Mouse (Mus musculus) lung, postnatal 10 days (tissue): Measurements from ENCODE around the gene Itgb2l.
"Not testable (repeated sequence)": the region's sequence is repeated elsewhere in the genome, so short reads cannot be mapped to it uniquely, and the experiment has no call there.

Experiments
- DNase-seq: peaks from one replicate; pipeline ENCODE4 v3.0.0; 2021

Gene Itgb2l

DNA sequence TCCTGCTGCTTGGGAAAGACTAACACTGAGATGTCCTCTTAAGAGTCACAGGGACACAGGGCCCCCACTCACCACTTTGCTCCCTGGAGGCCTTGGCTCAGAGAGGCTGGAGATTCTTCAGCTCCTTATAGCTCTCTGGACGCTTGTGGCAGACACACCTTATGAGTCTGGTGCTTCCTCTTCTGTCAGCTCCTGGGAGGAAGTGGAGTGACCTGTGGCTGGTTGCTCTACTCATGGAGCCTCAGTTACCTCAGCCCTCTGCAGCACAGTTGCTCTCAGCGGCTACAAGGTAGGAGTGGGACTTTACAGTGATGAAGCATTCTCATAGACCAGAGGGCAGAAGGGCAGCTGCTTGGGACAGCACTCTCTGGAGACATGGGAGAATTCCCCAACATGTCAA is at the start of gene Itgb2l:
Gene Itgb2l, minus strand, starts transcription at position 152 of the 400 bp plus-strand sequence.
- DNase-seq = no peak

DNA sequence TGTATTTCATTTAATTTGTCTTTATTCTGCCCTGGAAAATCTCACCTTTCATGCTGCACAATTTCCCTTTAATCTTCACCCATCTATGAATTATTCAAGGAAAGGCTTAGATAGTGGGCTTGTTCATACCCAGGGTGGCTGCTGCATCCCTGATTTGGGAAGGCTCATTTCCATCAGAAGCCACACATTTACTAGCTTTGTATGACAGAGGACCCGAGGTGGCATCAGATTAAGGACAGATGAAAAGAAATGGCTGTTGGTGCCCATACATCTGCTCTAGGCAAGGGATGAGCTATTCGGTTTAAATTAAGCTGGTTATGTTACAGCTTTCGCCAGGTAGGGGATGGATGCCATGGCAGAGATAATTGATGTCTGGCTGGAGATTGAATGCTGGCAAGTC is 48.1 kb upstream of the Itgb2l start:
- DNase-seq = no peak

DNA sequence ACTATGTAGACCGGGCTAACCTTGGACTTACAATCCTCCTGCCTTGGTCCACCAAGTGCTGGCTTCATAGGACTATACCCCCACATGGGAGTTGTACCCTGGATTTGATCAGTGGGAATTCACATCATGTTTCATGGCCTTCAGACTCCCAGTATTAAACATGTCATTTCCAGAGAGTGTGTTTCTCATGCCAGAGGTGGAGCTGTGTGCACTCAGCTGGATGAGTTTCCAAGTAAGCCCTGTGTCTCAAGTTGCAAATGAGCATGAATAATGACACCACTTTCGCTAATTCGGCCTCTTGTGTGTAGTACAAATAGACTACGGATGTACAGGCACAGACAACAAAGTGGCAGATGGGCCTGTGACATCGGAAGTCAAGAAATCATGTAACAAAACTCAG is 44.6 kb upstream of the Itgb2l start:
- DNase-seq = no peak

DNA sequence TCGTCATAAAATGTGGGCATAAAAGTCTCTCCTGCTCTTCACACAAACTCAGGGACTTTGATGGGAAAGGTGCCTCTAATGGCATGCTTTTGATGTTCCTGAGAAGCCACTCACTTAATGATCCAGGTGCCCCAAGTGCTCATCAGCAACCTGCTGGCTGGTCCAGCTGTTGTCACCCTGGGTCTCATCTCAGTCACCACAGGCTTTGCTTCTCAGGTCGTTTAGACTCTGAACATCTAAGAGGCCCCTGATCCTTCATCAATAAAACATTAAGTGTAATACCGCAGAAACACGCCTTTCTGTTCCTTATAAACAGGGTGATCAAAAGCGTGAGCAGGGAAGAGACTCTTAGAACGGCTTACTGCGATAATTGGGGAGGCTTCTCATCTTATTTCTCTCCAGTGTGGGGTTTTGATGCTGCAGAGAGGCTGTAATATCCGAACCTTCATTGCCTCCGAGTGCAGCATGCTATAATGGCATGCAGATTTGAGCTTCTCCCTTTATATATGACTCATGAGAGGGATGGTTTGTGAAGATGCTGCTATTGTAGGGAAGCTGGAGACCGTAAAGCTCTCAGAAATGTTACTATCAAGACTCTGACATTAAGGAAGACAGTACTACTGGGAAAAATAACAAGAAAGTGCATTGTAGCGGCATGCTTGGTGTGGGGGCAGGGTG is 43.7 kb upstream of the Itgb2l start:
- no peak for DNase-seq

DNA sequence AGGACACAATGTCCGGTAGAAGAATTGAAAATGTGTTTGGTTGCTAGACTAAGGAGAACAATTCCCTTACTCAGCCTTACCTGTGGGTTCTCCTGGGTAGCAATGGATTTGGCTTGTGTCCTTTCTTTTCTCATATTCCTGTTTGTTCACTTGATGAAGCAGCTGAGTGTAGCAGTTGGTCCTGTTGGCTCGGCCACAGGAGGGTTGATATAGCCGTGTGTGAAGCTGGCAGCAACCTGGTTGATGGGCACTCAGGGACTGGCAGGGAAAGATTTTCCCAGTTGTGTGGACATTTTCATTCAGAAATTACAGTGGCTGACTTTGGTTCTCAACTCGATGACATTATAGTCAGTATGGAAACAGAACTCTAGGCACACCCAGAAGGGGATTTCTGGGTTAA is 38.4 kb upstream of the Itgb2l start:
- DNase-seq = no peak

DNA sequence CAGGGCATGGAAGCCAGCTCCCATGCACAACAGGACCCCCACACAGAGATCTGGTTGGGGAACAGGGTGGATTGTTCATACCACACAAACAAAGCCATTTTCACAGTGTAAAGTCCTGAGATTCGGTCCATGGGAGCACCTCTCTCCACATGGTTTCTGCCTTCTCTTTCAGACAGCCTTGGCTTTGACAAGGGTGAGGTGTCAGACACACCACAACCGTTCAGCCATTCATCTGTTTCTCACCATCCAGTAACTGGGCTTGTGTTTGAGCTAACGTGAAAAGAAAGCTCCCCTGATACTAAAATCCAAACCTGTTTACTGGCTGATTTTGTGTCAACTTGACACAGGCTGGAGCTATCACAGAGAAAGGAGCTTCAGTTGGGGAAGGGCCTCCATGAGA is 30.8 kb upstream of the Itgb2l start:
- DNase-seq = no peak

DNA sequence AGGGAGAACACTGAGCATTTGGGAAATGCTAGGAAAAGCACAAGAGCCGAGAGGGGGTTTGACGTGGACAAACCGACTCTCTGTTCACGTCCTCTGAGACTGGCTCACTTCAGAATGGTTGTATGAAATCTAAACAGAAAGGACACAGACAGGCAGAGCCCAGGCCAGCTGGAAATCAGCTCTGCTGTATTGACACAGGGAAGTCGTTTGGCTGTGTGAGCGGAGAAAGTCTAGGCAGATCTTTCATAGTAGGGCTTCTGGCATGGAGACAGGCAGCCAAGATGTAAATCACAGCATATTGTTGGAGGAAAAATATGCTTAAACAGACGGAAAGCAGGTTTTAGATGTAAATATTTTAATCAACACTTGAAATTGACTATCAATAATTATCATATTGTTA is 29.4 kb upstream of the Itgb2l start:
- no peak for DNase-seq

DNA sequence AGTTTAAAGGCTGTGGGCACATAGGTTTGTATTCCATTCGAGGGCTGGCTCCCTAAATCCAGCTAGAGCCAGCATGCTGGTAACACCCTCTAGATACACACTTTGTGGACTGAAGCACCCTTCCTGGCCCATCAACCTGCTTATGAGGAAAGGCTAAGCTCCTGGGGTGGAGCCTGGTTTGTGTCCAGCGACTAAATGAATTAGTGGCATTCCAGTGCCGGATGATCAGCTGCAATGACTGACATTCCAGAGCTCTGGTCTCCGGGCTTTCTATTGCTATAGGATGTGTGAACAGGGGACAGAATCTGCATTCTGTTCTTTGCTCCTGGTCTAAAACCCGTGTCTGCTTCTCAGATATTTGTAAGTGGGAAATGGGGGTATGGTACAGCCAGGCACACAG is 28.9 kb upstream of the Itgb2l start:
- DNase-seq = no peak

DNA sequence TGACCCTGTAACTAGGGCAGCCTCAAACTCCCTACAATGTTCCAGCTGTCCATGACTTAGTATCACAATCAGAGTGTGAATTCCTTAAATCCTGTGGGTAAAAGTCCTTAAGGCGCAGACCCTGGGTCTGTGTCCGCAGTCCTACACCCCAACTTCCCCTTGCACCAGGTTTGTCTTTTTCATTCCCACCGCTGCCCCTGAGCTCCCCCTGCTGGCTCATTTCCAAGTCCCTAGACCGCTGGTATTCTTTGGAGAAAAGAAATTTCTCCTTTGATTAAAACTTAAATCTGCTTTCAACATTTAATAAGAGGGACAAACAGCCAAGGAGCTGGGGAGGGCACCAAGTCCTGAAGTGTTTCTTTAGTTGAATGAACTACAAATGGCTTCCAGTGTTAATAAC is 26.2 kb upstream of the Itgb2l start:
- DNase-seq = peak; percentile 7

DNA sequence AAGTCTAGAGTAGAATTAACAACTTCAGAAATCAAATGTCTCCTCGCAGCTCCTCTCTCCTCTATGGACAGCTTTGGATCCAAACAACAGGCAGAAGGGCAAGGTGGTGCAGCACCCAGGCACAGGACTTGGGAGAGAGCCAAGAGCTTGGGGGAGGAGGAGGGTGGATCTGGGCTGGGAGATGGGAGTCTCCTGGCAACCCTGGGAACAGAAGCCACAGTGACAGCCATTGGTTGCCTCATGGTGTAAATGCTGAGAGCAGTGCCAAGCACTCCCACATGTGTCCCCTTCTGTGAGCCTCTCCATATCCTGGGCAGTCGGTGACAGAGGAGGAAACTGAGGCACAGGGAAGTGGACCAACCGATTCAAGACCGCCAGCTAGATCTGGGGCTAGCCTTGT is 25.3 kb upstream of the Itgb2l start:
- DNase-seq = peak; percentile 42

DNA sequence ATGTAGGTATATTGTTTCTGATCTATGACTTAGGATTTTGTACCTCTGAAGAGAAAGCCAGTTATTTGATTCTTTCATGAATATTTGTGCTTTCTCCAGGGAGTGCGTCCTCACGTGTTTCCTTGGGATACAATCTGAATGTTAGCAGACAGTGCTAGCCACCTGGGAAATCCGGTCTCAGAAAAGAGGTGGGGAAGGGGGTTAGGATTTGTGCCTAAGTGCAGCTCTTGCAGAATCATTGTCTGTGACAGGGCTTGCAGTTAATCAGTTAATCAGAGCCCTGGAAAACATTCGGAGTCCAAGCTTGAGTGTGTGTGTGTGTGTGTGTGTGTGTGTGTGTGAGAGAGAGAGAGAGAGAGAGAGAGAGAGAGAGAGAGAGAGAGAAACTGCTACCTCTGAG is 24.6 kb upstream of the Itgb2l start:
- DNase-seq = no peak

DNA sequence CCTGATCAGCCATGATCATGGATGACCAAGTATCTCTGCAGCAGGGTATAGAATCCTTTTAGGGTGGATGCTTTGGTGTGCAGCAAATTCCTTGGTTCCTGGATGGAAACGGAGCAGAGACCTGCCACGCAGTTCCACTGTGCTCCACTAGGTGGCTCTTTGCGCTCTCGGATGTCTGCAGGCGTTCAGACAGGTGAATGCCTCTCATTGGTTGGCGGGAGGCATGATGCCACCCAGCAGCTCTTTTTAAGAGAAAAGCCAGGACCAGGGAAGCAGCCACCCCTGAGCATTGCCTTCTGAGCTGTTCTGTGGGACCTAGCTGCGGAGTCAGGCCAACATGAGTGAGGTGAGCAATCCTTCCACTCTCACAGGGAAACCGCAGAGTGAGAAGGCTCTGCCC is 24.0 kb upstream of the Itgb2l start, which contains the start of gene Pcp4:
Gene Pcp4, plus strand, starts transcription at position 162 of the 400 bp plus-strand sequence.
- DNase-seq = peak; percentile 71

DNA sequence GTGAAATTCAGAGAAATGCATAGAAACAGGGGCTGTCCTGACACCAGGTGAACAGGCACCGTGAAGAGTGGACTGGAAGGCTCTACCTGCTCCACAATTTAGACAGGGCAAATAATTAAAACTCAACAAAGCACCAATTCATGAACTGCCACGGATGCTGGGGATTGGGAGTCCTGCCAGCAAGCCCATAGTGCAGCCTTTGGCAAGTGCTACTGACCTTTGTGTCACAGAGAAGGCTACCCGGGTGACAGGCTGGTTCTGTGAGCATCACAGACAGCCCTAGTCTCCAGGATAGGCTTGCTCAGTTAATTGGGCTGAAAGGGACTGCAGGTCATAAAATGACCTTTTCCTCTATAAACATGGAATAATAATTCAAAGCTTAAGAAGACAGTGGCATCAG is 17.4 kb upstream of the Itgb2l start:
- no peak for DNase-seq

DNA sequence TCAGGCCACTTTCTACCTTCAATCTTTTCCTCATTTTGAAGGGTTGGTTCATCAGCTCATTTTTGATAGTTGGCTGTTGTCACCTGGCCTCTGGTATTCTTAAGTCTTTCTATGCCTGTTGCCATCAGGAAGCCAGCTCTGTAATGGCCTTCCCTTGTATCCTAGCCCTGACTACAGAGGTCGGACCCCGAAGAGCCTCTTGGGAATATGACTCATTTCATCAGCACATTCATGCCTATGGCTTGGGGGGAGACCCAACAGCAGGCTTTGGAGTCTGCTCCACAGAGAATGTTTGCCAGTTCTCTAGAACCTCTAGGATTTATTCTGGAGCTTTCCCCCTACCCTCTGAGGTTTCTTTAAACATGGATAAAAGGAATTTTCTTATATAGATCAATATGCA is 15.9 kb upstream of the Itgb2l start:
- DNase-seq = no peak

DNA sequence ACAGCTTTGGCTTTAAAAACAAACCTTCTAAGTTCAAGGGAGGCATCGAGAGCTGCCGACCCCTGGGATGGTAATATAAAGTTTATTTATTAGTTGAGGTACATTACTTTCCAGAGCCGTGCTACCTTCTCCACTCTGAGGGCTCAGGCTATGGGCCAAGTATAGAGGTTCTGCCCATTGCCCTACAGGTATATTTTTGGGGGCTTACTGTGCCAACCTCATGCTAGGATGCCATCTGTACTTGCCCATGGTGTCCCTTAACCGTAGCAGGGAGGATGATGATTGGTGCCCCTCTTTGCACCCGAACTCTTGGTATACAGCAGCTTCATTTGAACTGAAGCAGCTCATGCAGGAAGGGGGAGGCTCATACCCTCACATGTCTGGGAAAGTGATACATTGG is 14.2 kb upstream of the Itgb2l start:
- DNase-seq = no peak

DNA sequence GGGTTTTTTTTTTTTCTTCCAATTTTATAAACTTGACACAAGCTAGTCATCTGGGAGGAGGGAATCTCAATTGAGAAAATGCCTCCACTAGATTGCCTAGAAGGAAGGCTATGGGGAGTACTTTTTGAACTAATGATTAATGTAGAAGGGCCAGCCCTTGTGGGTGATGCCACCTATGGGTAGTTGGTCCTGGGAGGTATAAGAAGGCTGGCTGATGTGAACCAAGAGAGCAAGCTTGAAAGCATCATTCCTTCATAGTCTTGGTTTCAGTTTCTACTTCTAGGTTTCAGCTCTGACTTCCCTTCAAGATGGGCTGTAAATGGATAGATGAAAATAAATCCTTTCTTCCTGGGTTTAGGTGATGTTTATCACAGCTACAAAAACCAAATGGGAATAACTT is 10.7 kb upstream of the Itgb2l start:
- DNase-seq = no peak

DNA sequence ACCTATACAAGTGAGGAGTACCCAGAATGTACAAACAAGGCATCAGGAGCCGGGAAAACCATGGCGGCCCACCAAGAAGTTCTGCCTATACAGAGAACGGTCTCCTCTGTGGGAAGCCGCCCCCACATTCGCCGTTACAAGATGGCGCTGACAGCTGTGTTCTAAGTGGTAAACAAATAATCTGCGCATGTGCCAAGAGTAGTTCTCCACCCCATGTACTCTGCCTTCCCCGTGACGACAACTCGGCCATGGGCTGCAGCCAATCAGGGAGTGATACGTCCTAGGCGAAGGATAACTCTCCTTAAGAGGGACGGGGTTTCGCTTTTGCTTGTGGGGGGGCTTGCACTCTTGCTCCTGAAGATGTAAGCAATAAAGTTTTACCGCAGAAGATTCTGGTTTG is 7.5 kb upstream of the Itgb2l start:
- DNase-seq = not testable (repeated sequence)

DNA sequence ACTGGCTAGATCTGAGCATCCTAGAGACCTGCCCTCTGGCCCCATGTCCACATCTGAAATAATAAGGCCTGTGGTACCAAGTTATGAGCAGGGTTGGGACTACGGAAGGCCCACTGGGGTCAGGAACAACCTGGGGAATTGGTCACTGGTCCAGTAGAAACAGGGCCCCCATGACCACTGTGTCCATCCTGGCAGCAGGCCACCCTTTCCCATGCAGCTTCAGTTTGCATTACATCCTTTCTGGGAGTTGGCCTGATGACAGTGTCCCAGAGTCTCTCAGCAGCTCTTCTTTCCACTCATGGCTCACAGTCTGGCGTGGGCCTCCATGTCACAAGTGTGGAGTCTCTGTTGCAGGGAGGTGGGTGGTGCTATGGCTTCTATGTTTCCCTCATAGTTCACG is 1.6 kb downstream of the Itgb2l start:
- no peak for DNase-seq

DNA sequence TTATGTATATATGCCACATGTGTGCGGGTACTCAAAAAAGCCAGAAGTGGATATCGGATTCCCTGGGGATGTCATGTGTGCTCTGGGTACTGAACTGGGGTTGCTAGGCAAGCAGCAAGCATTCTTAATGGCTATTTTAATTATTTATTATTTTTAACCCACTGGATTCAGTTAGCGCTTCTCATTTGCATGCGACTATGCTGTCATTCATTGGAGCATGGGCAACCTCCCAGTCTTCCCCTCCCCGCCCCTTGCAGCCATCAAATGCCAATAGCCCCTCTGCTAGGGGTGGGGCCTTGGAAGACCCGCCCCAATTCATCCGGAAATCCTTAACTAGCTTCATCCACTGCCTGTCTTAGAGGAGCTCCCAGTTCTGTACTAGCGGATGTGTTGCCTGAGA is 2.5 kb downstream of the Itgb2l start:
- no peak for DNase-seq

DNA sequence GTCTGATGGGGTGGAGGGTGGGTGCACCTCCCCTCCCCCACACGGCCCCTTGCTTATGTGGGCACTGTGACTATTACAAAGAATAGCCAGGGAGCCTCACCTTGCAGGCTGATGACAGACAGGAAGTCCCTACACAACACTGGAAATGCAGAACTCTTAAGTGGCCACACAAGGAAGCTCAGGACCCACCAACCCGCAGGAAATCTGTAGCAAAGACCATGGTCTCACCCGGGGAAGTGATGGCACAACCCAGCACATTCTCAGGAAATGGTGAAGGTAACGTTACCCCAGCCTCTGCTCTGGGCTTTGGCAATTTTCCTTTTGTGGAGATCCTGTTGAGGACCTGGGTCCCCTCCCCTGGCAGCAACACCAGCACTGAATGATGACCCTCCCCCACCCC is 3.7 kb downstream of the Itgb2l start:
- no peak for DNase-seq

DNA sequence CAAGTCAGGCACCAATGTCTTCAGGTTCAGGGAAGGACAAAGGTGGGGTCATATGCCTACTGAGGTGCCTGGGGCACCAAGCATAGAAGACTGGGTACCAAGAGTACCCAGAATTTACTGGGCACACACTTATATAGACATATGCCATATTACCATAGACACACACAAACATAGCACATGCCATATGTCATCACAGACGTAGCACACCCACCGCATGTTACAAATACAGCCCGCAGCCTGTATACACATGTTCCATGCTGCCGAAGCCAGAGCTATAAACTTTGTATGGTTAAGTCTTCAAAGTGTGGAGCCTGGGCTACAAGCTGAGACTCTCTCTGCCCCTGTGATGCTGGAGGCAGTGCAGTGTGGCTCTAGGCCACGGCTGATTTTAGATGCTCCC is 4.5 kb downstream of the Itgb2l start:
- DNase-seq = no peak

DNA sequence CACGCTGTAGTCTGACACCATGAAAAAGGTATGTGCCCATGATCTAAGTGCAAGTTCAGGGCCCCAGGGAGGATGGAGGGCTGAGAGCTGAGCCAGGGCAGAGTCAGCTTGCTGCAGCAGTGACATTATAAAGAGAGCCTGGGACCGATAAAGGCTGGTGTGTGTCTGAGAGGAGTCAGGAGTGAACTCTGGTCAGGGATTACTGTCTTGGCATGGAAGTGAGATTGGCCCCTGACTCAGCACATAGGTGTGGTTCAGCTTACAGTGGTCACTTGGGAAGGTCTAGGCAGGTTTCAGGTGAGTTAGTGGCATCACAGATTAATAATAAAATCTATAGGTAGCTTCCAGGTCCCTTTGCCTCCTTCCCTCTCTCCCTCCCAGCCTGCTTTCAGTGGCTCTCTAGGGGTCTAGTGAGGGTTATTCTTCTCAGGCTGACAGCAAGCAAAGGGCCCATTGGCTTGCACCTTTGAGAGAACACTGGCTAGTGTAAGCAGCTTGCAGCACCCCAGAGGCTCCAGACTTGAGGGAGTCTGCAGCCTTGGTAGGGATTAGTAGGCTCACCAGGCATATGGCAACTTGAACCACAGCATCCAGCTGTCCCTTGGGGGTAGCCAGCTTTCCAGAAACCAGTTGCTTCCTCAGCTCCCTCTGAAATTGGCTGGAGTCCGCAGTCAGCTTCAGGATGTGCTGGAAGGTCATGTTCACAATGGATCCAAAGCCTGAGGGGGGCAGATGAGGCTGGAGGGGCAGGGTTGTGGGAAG is 9.2 kb downstream of the Itgb2l start:
- DNase-seq = no peak

DNA sequence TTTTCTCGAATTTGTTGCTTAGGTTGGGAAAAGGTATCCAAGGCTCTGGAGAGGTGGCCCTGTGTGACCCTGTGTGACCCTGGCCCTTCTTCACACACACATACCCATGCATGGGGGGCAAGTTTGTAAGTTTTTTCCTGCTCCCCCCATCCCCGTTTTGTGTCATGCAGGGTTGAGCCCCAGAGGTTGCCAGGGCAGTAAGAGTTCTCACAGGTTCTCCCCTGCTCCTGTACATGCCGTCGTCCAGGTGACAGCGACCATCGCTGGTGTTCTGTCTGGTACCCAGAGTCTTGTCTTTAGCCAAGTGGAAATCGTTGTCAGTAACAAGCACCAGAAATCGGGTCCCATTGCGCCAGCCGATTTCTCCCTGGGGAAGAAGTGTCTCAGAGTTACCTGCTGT is 10.2 kb downstream of the Itgb2l start:
- peak; percentile 0 for DNase-seq

DNA sequence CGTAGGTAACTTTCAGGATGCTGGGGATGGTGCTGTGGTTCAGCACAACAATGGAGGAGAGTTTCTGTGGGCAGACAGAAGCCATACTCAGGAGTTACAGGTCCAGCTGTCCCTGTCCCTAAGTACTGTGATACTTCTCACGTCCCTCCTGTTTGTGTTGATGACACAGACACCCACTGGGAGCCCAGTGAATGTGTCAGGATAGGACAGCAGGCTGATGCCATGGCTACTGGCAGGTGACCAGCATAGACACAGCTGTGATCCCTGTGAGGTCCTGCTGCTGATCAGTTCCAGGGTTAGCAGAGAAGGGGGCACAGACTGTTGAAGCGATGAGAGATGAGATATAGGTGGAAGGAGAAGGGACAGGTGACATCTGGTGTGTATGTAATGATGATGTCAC is 14.4 kb downstream of the Itgb2l start:
- DNase-seq = no peak

DNA sequence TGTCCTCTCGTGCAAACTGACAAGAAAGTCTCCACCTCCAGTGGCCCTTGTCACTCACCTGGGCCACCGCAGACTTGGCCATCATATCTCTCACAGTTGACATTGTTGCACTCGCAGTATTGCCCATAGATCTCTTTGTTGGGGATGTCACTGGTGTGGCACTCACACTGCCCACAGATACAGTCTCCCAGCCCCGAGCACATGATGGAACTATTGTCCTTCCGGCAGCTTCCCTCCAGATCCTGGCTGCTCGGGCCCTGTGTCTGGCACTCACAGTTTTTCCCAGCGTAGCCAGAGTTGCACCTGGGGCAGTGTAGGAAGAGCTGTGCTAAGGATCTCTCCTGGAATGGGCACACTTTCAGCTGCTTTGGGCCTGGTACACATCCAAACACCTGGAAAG is 16.7 kb downstream of the Itgb2l start:
- DNase-seq = no peak
